Mouse (Mus musculus): ENCODE results near the gene Myrfl.

The Myrfl gene

GRCm38 (mm10) chr10:116828099-116828498 is 68.6 kb downstream of the Myrfl start:
- peak; percentile 22 for DNase-seq (ENCODE audit: extremely low spot score, low spot score)

GRCm38 (mm10) chr10:116827306-116827705 is 69.4 kb downstream of the Myrfl start:
- no peak for DNase-seq (ENCODE audit: extremely low spot score, low spot score)

GRCm38 (mm10) chr10:116815311-116816060 is 81.2 kb downstream of the Myrfl start:
- DNase-seq (ENCODE audit: extremely low spot score, low spot score): no peak

- DNase-seq (ENCODE audit: extremely low spot score, low spot score): no peak
Observed at GRCm38 (mm10) chr10:116813150-116813549, 83.6 kb downstream of the Myrfl start.

GRCm38 (mm10) chr10:116810738-116811137 is 86.0 kb downstream of the Myrfl start:
- DNase-seq (ENCODE audit: extremely low spot score, low spot score): no peak

GRCm38 (mm10) chr10:116809383-116809782 is 87.3 kb downstream of the Myrfl start:
- DNase-seq (ENCODE audit: extremely low spot score, low spot score): no peak

- DNase-seq (ENCODE audit: extremely low spot score, low spot score): no peak
Observed at GRCm38 (mm10) chr10:116808556-116809353, 88.0 kb downstream of the Myrfl start.

- no peak for DNase-seq (ENCODE audit: extremely low spot score, low spot score)
Observed at GRCm38 (mm10) chr10:116802178-116802794, 94.4 kb downstream of the Myrfl start.

- DNase-seq (ENCODE audit: extremely low spot score, low spot score): no peak
Observed at GRCm38 (mm10) chr10:116801281-116801680, 95.4 kb downstream of the Myrfl start.

GRCm38 (mm10) chr10:116796066-116796465 is 100.7 kb downstream of the Myrfl start:
- no peak for DNase-seq (ENCODE audit: extremely low spot score, low spot score)

- DNase-seq (ENCODE audit: extremely low spot score, low spot score): no peak
Observed at GRCm38 (mm10) chr10:116789096-116789495, 107.6 kb downstream of the Myrfl start.

- DNase-seq (ENCODE audit: extremely low spot score, low spot score): no peak
Observed at GRCm38 (mm10) chr10:116788431-116788830, 108.3 kb downstream of the Myrfl start.

- no peak for DNase-seq (ENCODE audit: extremely low spot score, low spot score)
Observed at GRCm38 (mm10) chr10:116784098-116784497, 112.6 kb downstream of the Myrfl start.

GRCm38 (mm10) chr10:116783020-116783419 is 113.7 kb downstream of the Myrfl start:
- no peak for DNase-seq (ENCODE audit: extremely low spot score, low spot score)

- DNase-seq (ENCODE audit: extremely low spot score, low spot score): no peak
Observed at GRCm38 (mm10) chr10:116777947-116778346, 118.8 kb downstream of the Myrfl start.

GRCm38 (mm10) chr10:116776846-116777245 is 119.9 kb downstream of the Myrfl start:
- DNase-seq (ENCODE audit: extremely low spot score, low spot score): no peak

- DNase-seq (ENCODE audit: extremely low spot score, low spot score): no peak
Observed at GRCm38 (mm10) chr10:116773846-116774750, 122.6 kb downstream of the Myrfl start.

GRCm38 (mm10) chr10:116771215-116771935 is 125.3 kb downstream of the Myrfl start:
- DNase-seq (ENCODE audit: extremely low spot score, low spot score): no peak

GRCm38 (mm10) chr10:116768642-116769041 is 128.1 kb downstream of the Myrfl start:
- DNase-seq (ENCODE audit: extremely low spot score, low spot score): no peak

- no peak for DNase-seq (ENCODE audit: extremely low spot score, low spot score)
Observed at GRCm38 (mm10) chr10:116766525-116766924, 130.2 kb downstream of the Myrfl start.

Measured in neural tube, embryonic 10.5 days (tissue).